ENCODE assay signal across 9 mouse cellular contexts in genomic region chr10:79917532-79918100, GRCm38 (mm10). TPM values are rescaled to one million over a fixed set of nuclear protein-coding genes. Genes with fewer than 3 reads are reported as not detected.
DNase-seq lines count a peak whose midpoint lies in the region; ATAC-seq lines count a peak whose summit lies in the region.
"Had no signal": no experiment of that assay in that cellular context is flagged by ENCODE, and none has a peak within 500 bp of the region (broad histone marks: within the 10 kb centered on the region; RNA-seq: fewer than 3 reads in every experiment).

No protein-coding gene starts in this region.

- H3K4me2 ChIP-seq in limb, embryonic 15.5 days = peak overlapping the region; percentile 84
- peak overlapping the region; percentile 93; the same call in 1 of the 2 replicates for H3K4me2 ChIP-seq in stomach, embryonic 16.5 days (ENCODE audit: low read depth, low read length)

- peaks cover 87% of the 10 kb centered on the region for H3K4me1 ChIP-seq in megakaryocyte, embryonic 14.5 days
- H3K4me1 ChIP-seq in limb, embryonic 15.5 days = peaks cover 61% of the 10 kb centered on the region
- peaks cover 48% of the 10 kb centered on the region for H3K4me1 ChIP-seq in stomach, embryonic 16.5 days (ENCODE audit: control insufficient read depth, insufficient read depth, low read length)

- 68% methylated on average over 5 of the region's 5 CpGs for WGBS in limb, embryonic 15.5 days
- WGBS in stomach, embryonic 16.5 days = 61% methylated on average over 5 of the region's 5 CpGs

- 0 out of 2 replicates have a peak, but pooled peaks cover 6% of the 10 kb centered on the region for H3K9me3 ChIP-seq in megakaryocyte, embryonic 14.5 days
- H3K9me3 ChIP-seq in limb, embryonic 15.5 days = no peaks in the 10 kb centered on the region
- H3K9me3 ChIP-seq in stomach, embryonic 16.5 days (replicated peaks; ENCODE audit: control insufficient read depth, low read length) = no peaks in the 10 kb centered on the region

- peaks cover 35% of the 10 kb centered on the region for H3K36me3 ChIP-seq in megakaryocyte, embryonic 14.5 days (replicated peaks; ENCODE audit: low read length)
- peaks cover 8% of the 10 kb centered on the region for H3K36me3 ChIP-seq in limb, embryonic 15.5 days
- no peaks in the 10 kb centered on the region for H3K36me3 ChIP-seq in stomach, embryonic 16.5 days (ENCODE audit: control insufficient read depth, insufficient read depth, low read length)

- peak overlapping the region; percentile 98 for H3K4me3 ChIP-seq in megakaryocyte, embryonic 14.5 days (replicated peaks)
- peak overlapping the region; percentile 82 for H3K4me3 ChIP-seq in limb, embryonic 15.5 days
- H3K4me3 ChIP-seq in stomach, embryonic 16.5 days (replicated peaks; ENCODE audit: low read length) = peak overlapping the region; percentile 72; the same call in 1 of the 2 replicates

- H3K27ac ChIP-seq in limb, embryonic 15.5 days = no peak overlapping the region
- no peak overlapping the region for H3K27ac ChIP-seq in stomach, embryonic 16.5 days (ENCODE audit: low read length)

- peak; percentile 45 for DNase-seq in cerebellum, adult 9-11 months
- DNase-seq in cerebellum, adult 11 months = no peak
- no peak for DNase-seq in layer of hippocampus, postnatal 10 days (ENCODE audit: low spot score in 2 of 2)
- DNase-seq in ovary, postnatal 36 days (ENCODE audit: low spot score) = no peak

- peaks cover 19% of the 10 kb centered on the region for H3K27me3 ChIP-seq in megakaryocyte, embryonic 14.5 days (replicated peaks)
- peaks cover 53% of the 10 kb centered on the region for H3K27me3 ChIP-seq in limb, embryonic 15.5 days
- peaks cover 49% of the 10 kb centered on the region for H3K27me3 ChIP-seq in stomach, embryonic 16.5 days (ENCODE audit: control insufficient read depth, insufficient read depth, low read length)

- ATAC-seq in megakaryocyte, adult 5-6 weeks (ENCODE audit: poor library complexity, severe bottlenecking) = no peak
- no peak for ATAC-seq in limb, embryonic 15.5 days (ENCODE audit: insufficient number of reproducible peaks, low FRiP score, low TSS enrichment, low read depth)
- ATAC-seq in stomach, embryonic 16.5 days (ENCODE audit: insufficient read depth, low FRiP score) = no peak

- peak overlapping the region; percentile 96; the same call in 1 of the 2 replicates for H3K9ac ChIP-seq in limb, embryonic 15.5 days
- no peak overlapping the region for H3K9ac ChIP-seq in stomach, embryonic 16.5 days (ENCODE audit: low read length)

RNA-seq across cellular contexts. Expression of gene Kiss1r, which starts 0.8 kb away (rescaled TPM):
- 2.7 and 4.5 TPM in 2 replicates for polyA plus RNA-seq in megakaryocyte, embryonic 14.5 days (2012; ENCODE audit: insufficient read depth, low replicate concordance)
- total RNA-seq in megakaryocyte, adult 5-6 weeks (2015) = 0.18 and 0.29 TPM in 2 replicates
- 0.26 and 0.77 TPM in 2 replicates for total RNA-seq in megakaryocyte, adult 5-6 weeks (2017)
- 1.0 and 1.2 TPM in 2 replicates for polyA plus RNA-seq in limb, embryonic 15.5 days (2015; fragmentation: Nextera tagmentation; extraction: Ambion mirVana)
- 0.89 and 0.97 TPM in 2 replicates for polyA plus RNA-seq in stomach, embryonic 16.5 days (2015; fragmentation: Nextera tagmentation; extraction: Ambion mirVana)
- 1 to 10 TPM; 7.5 TPM for total RNA-seq in layer of hippocampus, postnatal 10 days (2021)

RNA-seq across cellular contexts. Expression of gene R3hdm4, which starts 3.4 kb away (rescaled TPM):
- polyA plus RNA-seq in megakaryocyte, embryonic 14.5 days (2012; ENCODE audit: insufficient read depth, low replicate concordance) = 418 and 597 TPM in 2 replicates
- total RNA-seq in megakaryocyte, adult 5-6 weeks (2015) = 118 and 121 TPM in 2 replicates
- total RNA-seq in megakaryocyte, adult 5-6 weeks (2017) = 92.1 and 134 TPM in 2 replicates
- 159 and 161 TPM in 2 replicates for polyA plus RNA-seq in limb, embryonic 15.5 days (2015; fragmentation: Nextera tagmentation; extraction: Ambion mirVana)
- 160 and 176 TPM in 2 replicates for polyA plus RNA-seq in stomach, embryonic 16.5 days (2015; fragmentation: Nextera tagmentation; extraction: Ambion mirVana)
- total RNA-seq in layer of hippocampus, postnatal 10 days (2021) = 100 to 1,000 TPM; 380 to 386 TPM

RNA-seq across cellular contexts. Expression of gene Gm26602, which starts 7.0 kb away (rescaled TPM):
- not detected in 2 replicates for polyA plus RNA-seq in megakaryocyte, embryonic 14.5 days (2012; ENCODE audit: insufficient read depth, low replicate concordance)
- total RNA-seq in megakaryocyte, adult 5-6 weeks (2015) = not detected in 2 replicates
- total RNA-seq in megakaryocyte, adult 5-6 weeks (2017) = not detected in 2 replicates
- polyA plus RNA-seq in limb, embryonic 15.5 days (2015; fragmentation: Nextera tagmentation; extraction: Ambion mirVana) = not detected in 2 replicates
- polyA plus RNA-seq in stomach, embryonic 16.5 days (2015; fragmentation: Nextera tagmentation; extraction: Ambion mirVana) = 4.1 TPM in 1 of 2 replicates, not detected in the other
- not detected for total RNA-seq in layer of hippocampus, postnatal 10 days (2021)
- total RNA-seq: megakaryocyte progenitor cell, adult 5-6 weeks had no signal

RNA-seq across cellular contexts. Expression of gene Med16, which starts 8.9 kb away (rescaled TPM):
- polyA plus RNA-seq in megakaryocyte, embryonic 14.5 days (2012; ENCODE audit: insufficient read depth, low replicate concordance) = 32.2 and 85.7 TPM in 2 replicates
- total RNA-seq in megakaryocyte, adult 5-6 weeks (2015) = 12.0 and 13.6 TPM in 2 replicates
- total RNA-seq in megakaryocyte, adult 5-6 weeks (2017) = 17.5 and 18.0 TPM in 2 replicates
- polyA plus RNA-seq in limb, embryonic 15.5 days (2015; fragmentation: Nextera tagmentation; extraction: Ambion mirVana) = 35.4 and 37.7 TPM in 2 replicates
- 39.6 and 42.3 TPM in 2 replicates for polyA plus RNA-seq in stomach, embryonic 16.5 days (2015; fragmentation: Nextera tagmentation; extraction: Ambion mirVana)
- 10 to 100 TPM; 55.7 to 56.2 TPM for total RNA-seq in layer of hippocampus, postnatal 10 days (2021)

RNA-seq across cellular contexts. Expression of gene Arid3a, which starts 9.2 kb away (rescaled TPM):
- polyA plus RNA-seq in megakaryocyte, embryonic 14.5 days (2012; ENCODE audit: insufficient read depth, low replicate concordance) = 89.7 and 142 TPM in 2 replicates
- total RNA-seq in megakaryocyte, adult 5-6 weeks (2015) = 36.7 and 38.7 TPM in 2 replicates
- 59.2 and 67.8 TPM in 2 replicates for total RNA-seq in megakaryocyte, adult 5-6 weeks (2017)
- polyA plus RNA-seq in limb, embryonic 15.5 days (2015; fragmentation: Nextera tagmentation; extraction: Ambion mirVana) = 5.7 and 7.4 TPM in 2 replicates
- 4.9 and 5.2 TPM in 2 replicates for polyA plus RNA-seq in stomach, embryonic 16.5 days (2015; fragmentation: Nextera tagmentation; extraction: Ambion mirVana)
- 1 to 10 TPM; 5.5 to 8.4 TPM for total RNA-seq in layer of hippocampus, postnatal 10 days (2021)
